In the genomic region with DNA sequence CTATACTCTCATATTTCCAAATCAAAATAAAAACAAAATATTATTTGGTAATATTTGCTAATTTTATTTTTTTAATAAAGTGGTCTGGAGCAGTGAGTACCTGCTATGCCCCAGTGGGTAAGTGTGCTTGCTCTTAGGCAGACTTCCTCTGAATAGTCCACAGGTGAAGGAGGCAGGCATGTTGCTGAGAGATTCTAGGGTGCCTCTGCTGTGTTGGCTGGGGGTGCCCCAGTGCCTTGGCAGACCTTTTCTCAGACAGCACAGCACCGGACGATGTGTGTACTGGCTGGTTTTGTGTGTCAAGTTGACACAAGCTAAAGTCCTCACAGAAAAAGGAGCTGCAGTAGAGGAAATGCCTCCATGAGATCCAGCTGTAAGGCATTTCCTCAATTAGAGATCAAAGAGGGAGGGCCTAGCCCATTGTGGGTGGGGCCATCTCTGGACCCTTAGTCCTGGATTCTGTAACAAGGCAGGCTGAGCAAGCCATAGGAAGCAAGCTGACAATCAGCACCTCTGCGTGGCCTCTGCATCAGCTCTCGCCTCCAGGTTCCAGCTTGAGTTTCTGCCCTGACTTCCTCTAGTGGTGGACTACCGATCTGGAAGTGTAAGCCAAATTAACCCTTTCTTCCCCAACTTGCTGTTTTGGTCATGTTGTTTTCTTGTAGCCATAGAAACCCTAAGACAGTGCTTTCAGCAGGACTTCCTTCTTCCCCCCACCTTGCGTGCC, we compare ENCODE assay signal across 8 mouse cellular contexts. TPM values are rescaled to one million over a fixed set of nuclear protein-coding genes. Genes with fewer than 3 reads are reported as not detected.
DNase-seq lines count a peak whose midpoint lies in the region; ATAC-seq lines count a peak whose summit lies in the region.

No protein-coding gene starts in this region.

- H3K27ac ChIP-seq in hindbrain, embryonic 12.5 days, result no peak overlapping the region

- H3K36me3 ChIP-seq in hindbrain, embryonic 12.5 days, result no peaks in the 10 kb centered on the region

- H3K4me1 ChIP-seq in hindbrain, embryonic 12.5 days, result no peaks in the 10 kb centered on the region

- peak overlapping the region; percentile 22; the same call in 1 of the 2 replicates for H3K4me2 ChIP-seq in hindbrain, embryonic 12.5 days (replicated peaks)

- 30% methylated on average over 6 of the region's 6 CpGs for WGBS in hindbrain, embryonic 12.5 days

- H3K9me3 ChIP-seq in hindbrain, embryonic 12.5 days (replicated peaks), result no peaks in the 10 kb centered on the region

- no peak overlapping the region for H3K9ac ChIP-seq in hindbrain, embryonic 12.5 days

- DNase-seq in MEL-GATA-1-ER (ENCODE audit: extremely low read depth, low read depth) (peak; percentile 36), liver (peak; percentile 20)
- DNase-seq in embryo, embryonic 11.5 days (ENCODE audit: low read depth, low spot score), result peak; percentile 35
- no peak for DNase-seq in spleen, adult 12 weeks (ENCODE audit: low spot score)
- no peak for DNase-seq in right cerebral cortex, postnatal 25 days

- no peak for ATAC-seq in hindbrain, embryonic 12.5 days (ENCODE audit: low FRiP score)
- peak; percentile 78 for ATAC-seq in monocyte, adult 5-6 weeks (replicated peaks; ENCODE audit: insufficient number of reproducible peaks, low FRiP score, low TSS enrichment, poor library complexity, severe bottlenecking)
- no peak for ATAC-seq in inflammation-experienced regulatory T-cells, adult 6 months

- H3K27me3 ChIP-seq in hindbrain, embryonic 12.5 days, result no peaks in the 10 kb centered on the region

- H3K4me3 ChIP-seq in hindbrain, embryonic 12.5 days, result no peak overlapping the region

RNA-seq across cellular contexts. Expression of gene Chd1, which starts 47.7 kb away (rescaled TPM):
- 41.6 and 45.4 TPM in 2 replicates for polyA plus RNA-seq in hindbrain, embryonic 12.5 days (2016; fragmentation: Nextera tagmentation; extraction: Ambion mirVana)
- total RNA-seq in monocyte, adult 5-6 weeks (2017), result 92.9 to 105 TPM (median 98.3 TPM) in 3 replicates
- 10 to 100 TPM; 16.7 to 19.2 (median 18.8) TPM for polyA plus RNA-seq in inflammation-experienced regulatory T-cells, adult 6 months (2017; shearing (Covaris generic))

Comparison
In these comparisons a context has a peak if more than half of its experiments do, and no peak if none do; other contexts are left out.
1. DNase-seq: peak in MEL-GATA-1-ER (single experiment), embryo, embryonic 11.5 days (single experiment) and liver (single experiment); none in spleen, adult 12 weeks (single experiment) and right cerebral cortex, postnatal 25 days (single experiment).